Mouse (Mus musculus): ENCODE measurements around the gene Olfr643. TPM values are rescaled to one million over a fixed set of nuclear protein-coding genes. Genes with fewer than 3 reads are reported as not detected.

Olfr643 gene
- polyA plus RNA-seq, 1 experiment from 2014 or later = not detected

DNA sequence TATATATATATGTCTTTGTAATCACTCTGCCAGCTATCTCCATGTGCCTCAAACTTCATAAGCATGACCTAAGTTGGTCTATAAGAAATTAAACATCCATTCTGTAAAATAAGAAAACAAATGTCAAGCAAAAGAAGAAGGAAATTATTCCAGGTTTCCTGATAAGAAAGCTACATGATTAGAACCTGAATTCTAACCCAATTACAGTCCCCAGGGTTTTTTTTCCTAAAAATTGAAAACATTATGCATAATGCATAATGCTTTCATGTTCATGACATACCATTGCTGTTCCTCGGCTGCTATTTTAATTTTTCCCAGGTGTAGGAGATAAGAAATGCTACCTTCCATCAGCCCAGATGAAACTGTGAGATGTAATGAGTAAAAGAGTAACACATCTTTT is 51.8 kb downstream of the Olfr643 start, which contains the start of gene Olfr645:
TSS of gene Olfr645 (minus strand) at position 101 of the 400 bp plus-strand sequence.
- no peak for ATAC-seq (ENCODE audit: low FRiP score, low read depth)
- Histone ChIP-seq H3K4me1 (replicated peaks) (no peaks in the 10 kb centered on the region), H3K9me3 (no peaks in the 10 kb centered on the region), H3K9ac (no peak within 1 kb of the TSS), H3K4me2 (no peak within 1 kb of the TSS), H3K36me3 (no peaks in the 10 kb centered on the region), H3K27ac (replicated peaks) (no peak within 1 kb of the TSS), H3K27me3 (no peaks in the 10 kb centered on the region), H3K4me3 (no peak within 1 kb of the TSS)
- 70% methylated on average over 1 of the region's 1 CpGs for WGBS

DNA sequence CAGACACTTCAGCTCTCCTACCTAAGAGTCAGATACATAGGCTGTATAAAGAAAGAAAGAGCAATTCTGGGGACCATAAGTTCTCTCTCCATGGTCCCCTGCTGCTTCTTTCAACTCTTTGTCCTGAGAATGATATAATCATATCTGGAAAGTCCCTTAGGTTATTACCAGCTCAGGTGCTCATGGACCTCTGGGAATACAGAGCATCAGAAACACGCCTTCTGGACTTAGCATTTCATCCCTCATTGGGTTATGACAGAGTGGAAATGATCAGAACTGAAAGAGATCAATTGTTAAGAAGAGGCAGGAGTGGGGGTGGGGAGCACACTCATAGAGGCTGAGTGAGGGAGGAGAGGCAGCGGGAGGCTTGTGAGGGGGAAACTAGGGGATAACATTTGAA is 65.4 kb downstream of the Olfr643 start, which contains the start of gene Olfr644:
TSS of gene Olfr644 (minus strand) at position 101 of the 400 bp plus-strand sequence.
- no peak within 1 kb of the TSS for H3K9ac ChIP-seq
- H3K9me3 ChIP-seq = 0 out of 2 replicates have a peak, but pooled peaks cover 4% of the 10 kb centered on the region
- H3K4me3 ChIP-seq = no peak within 1 kb of the TSS
- 74% methylated on average over 2 of the region's 2 CpGs for WGBS
- no peak within 1 kb of the TSS for H3K27ac ChIP-seq (replicated peaks)
- no peaks in the 10 kb centered on the region for H3K4me1 ChIP-seq (replicated peaks)
- H3K27me3 ChIP-seq = no peaks in the 10 kb centered on the region
- H3K4me2 ChIP-seq = no peak within 1 kb of the TSS
- ATAC-seq (ENCODE audit: low FRiP score, low read depth) = no peak
- no peaks in the 10 kb centered on the region for H3K36me3 ChIP-seq

DNA sequence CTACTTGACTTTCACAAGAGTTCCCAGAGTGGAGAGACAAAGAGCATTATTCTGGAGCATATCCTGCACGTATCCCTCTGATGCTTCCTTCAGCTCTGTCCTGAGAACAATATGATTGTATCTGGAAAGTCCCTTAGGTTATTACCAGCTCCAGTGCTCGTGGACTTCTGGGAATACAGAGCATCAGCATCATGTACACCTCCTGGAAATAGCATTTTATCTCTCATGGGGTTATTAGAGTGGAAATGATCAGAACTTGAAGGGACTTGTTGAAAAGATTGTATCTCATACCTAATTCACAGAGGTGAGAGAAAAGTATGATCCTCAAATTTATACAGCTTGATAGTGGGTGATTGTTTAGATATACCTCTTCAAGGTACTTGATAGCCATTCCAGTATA is 75.9 kb downstream of the Olfr643 start, which contains the start of gene 4930516K23Rik:
TSS of gene 4930516K23Rik (minus strand) at position 101 of the 400 bp plus-strand sequence.
- Histone ChIP-seq H3K4me1 (replicated peaks) (no peaks in the 10 kb centered on the region), H3K9me3 (no peaks in the 10 kb centered on the region), H3K36me3 (no peaks in the 10 kb centered on the region), H3K4me2 (no peak within 1 kb of the TSS), H3K9ac (no peak within 1 kb of the TSS), H3K27me3 (no peaks in the 10 kb centered on the region), H3K27ac (replicated peaks) (no peak within 1 kb of the TSS), H3K4me3 (no peak within 1 kb of the TSS)
- ATAC-seq (ENCODE audit: low FRiP score, low read depth) = no peak
- 51% methylated on average over 2 of the region's 2 CpGs for WGBS

DNA sequence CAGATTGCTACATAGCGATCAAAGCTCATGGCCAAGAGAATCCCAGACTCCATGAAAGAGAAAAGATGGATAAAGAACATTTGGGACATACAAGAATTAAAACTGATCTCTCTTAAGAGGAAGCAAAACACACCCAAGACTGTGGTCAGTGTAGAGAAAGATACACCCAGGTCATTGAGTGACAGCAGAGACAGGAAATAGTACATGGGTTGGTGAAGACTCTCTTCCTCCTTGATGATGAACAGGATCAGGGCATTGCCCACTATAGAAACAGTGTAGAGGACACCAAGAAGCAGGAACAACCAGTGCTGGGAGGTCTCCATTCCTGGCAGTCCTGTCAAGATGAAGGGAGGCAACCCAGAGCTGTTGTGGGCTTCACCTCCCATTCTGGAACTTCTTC is 78.0 kb downstream of the Olfr643 start:
- no peak overlapping the region for H3K4me2 ChIP-seq
- H3K9ac ChIP-seq = no peak overlapping the region
- no peaks in the 10 kb centered on the region for H3K36me3 ChIP-seq
- WGBS = 95% methylated on average over 1 of the region's 1 CpGs
- H3K4me1 ChIP-seq (replicated peaks) = no peaks in the 10 kb centered on the region
- no peaks in the 10 kb centered on the region for H3K27me3 ChIP-seq
- H3K9me3 ChIP-seq = no peaks in the 10 kb centered on the region
- H3K4me3 ChIP-seq = no peak overlapping the region
- H3K27ac ChIP-seq (replicated peaks) = no peak overlapping the region
- ATAC-seq (ENCODE audit: low FRiP score, low read depth) = no peak

DNA sequence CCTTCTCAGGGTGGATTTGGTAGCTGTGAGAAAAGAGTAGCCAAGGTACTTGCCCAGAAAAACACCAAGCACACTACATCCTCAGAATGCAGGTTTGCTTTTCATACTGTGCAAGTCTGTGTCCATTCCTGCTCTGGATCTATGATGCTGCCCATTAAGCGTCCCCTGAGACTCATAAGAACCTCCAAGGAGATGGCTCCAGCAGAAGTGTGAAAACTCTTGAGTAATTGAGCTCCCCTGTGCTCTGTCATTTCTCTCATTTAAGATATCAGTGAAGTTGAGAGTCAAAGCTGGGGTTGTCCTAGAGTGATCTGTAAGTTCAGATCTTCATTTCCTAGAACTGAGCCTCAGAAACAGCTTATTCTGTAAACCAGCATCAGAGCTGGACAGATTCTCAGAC is 84.6 kb downstream of the Olfr643 start, which contains the start of gene Olfr642:
TSS of gene Olfr642 (minus strand) at position 101 of the 400 bp plus-strand sequence.
- no peaks in the 10 kb centered on the region for H3K36me3 ChIP-seq
- no peaks in the 10 kb centered on the region for H3K27me3 ChIP-seq
- no peak within 1 kb of the TSS for H3K4me2 ChIP-seq
- H3K9ac ChIP-seq = no peak within 1 kb of the TSS
- no peaks in the 10 kb centered on the region for H3K4me1 ChIP-seq (replicated peaks)
- ATAC-seq (ENCODE audit: low FRiP score, low read depth) = no peak
- H3K9me3 ChIP-seq = no peaks in the 10 kb centered on the region
- WGBS = 86% methylated on average over 1 of the region's 1 CpGs
- H3K27ac ChIP-seq (replicated peaks) = no peak within 1 kb of the TSS
- no peak within 1 kb of the TSS for H3K4me3 ChIP-seq

DNA sequence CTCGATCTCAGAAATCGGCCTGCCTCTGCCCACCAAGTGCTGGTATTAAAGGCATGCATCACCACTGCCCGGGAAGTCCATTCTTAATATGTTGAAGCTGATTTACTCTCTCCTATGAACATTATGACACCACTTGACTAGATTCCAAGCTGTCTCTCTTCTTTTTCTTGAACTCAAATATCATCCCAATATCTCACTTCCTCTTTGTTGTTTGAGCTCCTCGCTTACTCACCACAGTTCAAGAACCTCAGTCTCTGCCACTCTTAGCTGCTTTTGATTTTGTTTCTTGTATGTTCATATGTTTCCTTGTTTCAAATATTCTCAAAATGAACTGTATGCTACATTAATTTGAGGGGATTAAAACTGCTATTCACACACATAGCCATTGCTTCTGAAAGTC is 86.5 kb downstream of the Olfr643 start:
- no peak for ATAC-seq (ENCODE audit: low FRiP score, low read depth)
- Histone ChIP-seq H3K4me1 (replicated peaks) (no peaks in the 10 kb centered on the region), H3K27me3 (no peaks in the 10 kb centered on the region), H3K9ac (no peak overlapping the region), H3K9me3 (no peaks in the 10 kb centered on the region), H3K4me2 (no peak overlapping the region), H3K27ac (replicated peaks) (no peak overlapping the region), H3K36me3 (no peaks in the 10 kb centered on the region), H3K4me3 (no peak overlapping the region)
- WGBS = 90% methylated on average over 4 of the region's 4 CpGs

DNA sequence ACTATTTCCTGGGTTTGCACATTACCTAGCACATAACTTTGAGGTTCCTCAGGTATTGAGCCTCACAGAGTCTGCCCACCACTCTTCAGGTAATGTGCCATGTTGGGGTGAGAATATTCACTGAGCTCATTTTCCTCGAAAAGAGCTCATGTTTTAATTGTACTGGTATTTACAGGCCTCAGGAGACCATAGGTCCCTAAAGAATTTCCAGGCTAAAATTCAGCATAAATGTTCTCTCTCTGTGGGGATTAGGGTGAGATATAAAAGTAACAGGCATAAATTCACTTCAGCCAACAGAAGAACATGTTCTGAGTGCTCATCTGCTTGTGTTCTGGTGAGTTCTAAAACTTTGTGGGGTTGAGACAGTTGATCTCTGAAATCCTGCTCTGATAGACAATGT is 102.1 kb downstream of the Olfr643 start, which contains the start of gene Olfr641:
TSS of gene Olfr641 (plus strand) at position 301 of the 400 bp plus-strand sequence.
- 80% methylated on average over 1 of the region's 1 CpGs for WGBS
- Histone ChIP-seq H3K9me3 (no peaks in the 10 kb centered on the region), H3K4me2 (no peak within 1 kb of the TSS), H3K4me1 (replicated peaks) (no peaks in the 10 kb centered on the region), H3K36me3 (no peaks in the 10 kb centered on the region), H3K9ac (no peak within 1 kb of the TSS), H3K27ac (replicated peaks) (no peak within 1 kb of the TSS), H3K4me3 (no peak within 1 kb of the TSS), H3K27me3 (no peaks in the 10 kb centered on the region)
- ATAC-seq (ENCODE audit: low FRiP score, low read depth) = no peak

DNA sequence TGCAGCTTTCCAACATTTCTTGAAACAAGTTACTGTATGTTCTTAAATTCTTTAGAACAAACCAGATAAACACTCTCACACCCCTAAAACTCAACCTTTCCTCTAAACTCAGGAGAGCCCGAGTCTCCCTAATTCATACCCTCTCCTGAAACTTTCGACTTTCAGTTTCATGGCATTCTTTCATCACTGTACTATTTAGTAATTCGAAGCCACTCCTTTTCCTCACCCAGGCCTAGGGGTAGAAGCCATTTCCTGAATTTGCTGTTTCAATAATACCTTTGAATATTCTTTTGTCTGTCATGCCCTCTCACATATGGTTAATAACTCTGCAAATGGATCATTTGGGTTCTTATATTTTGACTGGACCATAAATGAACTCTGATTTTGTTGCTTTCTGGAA is 110.2 kb downstream of the Olfr643 start:
- Histone ChIP-seq H3K4me1 (replicated peaks) (no peaks in the 10 kb centered on the region), H3K9ac (no peak overlapping the region), H3K4me3 (no peak overlapping the region), H3K36me3 (no peaks in the 10 kb centered on the region), H3K27me3 (no peaks in the 10 kb centered on the region), H3K27ac (replicated peaks) (no peak overlapping the region), H3K9me3 (no peaks in the 10 kb centered on the region), H3K4me2 (no peak overlapping the region)
- no peak for ATAC-seq (ENCODE audit: low FRiP score, low read depth)
- WGBS = 81% methylated on average over 3 of the region's 3 CpGs

DNA sequence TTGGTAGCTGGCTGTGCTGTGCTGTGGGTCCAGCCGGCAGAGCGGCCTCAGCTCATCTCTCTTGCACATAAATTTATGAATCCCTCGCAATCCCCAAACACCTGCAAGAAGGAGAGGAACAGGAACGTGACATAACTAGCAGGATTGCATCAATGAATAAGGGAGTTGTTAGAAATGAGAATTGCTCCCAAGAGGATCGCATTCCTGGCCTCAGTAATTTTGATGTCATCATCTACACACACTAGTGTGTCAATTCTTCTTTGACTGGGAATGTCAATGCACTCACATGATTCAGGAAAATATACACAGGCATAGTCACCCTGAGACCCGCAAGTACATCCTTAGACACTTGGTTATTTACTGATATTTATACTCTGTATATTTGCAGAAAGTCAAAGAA is 111.7 kb downstream of the Olfr643 start, which contains the start of gene Olfr640:
TSS of gene Olfr640 (minus strand) at position 101 of the 400 bp plus-strand sequence.
- H3K4me1 ChIP-seq (replicated peaks) = no peaks in the 10 kb centered on the region
- H3K9me3 ChIP-seq = no peaks in the 10 kb centered on the region
- no peaks in the 10 kb centered on the region for H3K27me3 ChIP-seq
- ATAC-seq (ENCODE audit: low FRiP score, low read depth) = no peak
- no peak within 1 kb of the TSS for H3K9ac ChIP-seq
- 79% methylated on average over 6 of the region's 6 CpGs for WGBS
- H3K36me3 ChIP-seq = no peaks in the 10 kb centered on the region
- H3K4me3 ChIP-seq = no peak within 1 kb of the TSS
- H3K27ac ChIP-seq (replicated peaks) = no peak within 1 kb of the TSS
- no peak within 1 kb of the TSS for H3K4me2 ChIP-seq

DNA sequence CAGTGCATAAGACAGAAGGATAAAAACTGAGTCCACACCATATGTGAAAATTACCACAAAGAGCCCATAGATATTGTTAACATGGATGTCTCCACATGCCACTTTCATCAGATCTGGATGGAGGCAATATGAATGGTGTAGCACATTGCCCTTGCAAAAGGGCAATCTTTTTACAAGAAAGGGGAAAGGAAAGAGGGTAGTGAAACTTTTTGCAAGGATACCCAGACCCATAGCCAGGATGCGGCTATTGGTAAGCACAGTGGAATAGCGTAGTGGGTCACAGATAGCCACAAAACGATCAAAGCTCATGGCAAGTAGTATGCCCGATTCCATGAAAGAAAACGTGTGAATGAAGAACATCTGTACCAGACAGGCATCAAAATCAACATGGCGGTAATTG is 115.6 kb downstream of the Olfr643 start:
- ATAC-seq (ENCODE audit: low FRiP score, low read depth) = no peak
- Histone ChIP-seq H3K4me2 (no peak overlapping the region), H3K4me3 (no peak overlapping the region), H3K9ac (no peak overlapping the region), H3K9me3 (no peaks in the 10 kb centered on the region), H3K27me3 (no peaks in the 10 kb centered on the region), H3K27ac (replicated peaks) (no peak overlapping the region), H3K4me1 (replicated peaks) (no peaks in the 10 kb centered on the region), H3K36me3 (no peaks in the 10 kb centered on the region)
- WGBS = 94% methylated on average over 6 of the region's 6 CpGs

DNA sequence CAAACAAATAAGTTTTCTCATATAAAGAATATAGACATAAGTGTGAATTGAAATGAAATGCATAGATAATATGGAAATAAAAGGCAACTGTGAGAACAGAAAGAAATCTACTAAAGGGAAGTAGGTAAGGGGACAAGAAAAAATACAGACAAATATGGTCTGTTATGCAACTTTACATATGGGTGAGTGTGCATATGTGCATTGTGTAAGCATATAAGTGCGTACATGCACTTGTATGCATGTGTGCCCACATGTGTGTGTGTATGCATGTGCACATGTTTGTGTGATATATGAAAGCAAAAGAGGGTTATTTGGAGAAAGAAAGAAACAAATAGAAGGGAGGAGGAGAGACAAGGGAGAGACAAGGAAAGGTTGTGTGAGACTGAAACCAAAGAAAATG is 118.3 kb downstream of the Olfr643 start:
- H3K36me3 ChIP-seq = no peaks in the 10 kb centered on the region
- no peak overlapping the region for H3K4me3 ChIP-seq
- no peak overlapping the region for H3K9ac ChIP-seq
- H3K4me1 ChIP-seq (replicated peaks) = no peaks in the 10 kb centered on the region
- H3K27ac ChIP-seq (replicated peaks) = no peak overlapping the region
- H3K4me2 ChIP-seq = no peak overlapping the region
- H3K9me3 ChIP-seq = no peaks in the 10 kb centered on the region
- no peak for ATAC-seq (ENCODE audit: low FRiP score, low read depth)
- no peaks in the 10 kb centered on the region for H3K27me3 ChIP-seq
- 91% methylated on average over 1 of the region's 1 CpGs for WGBS

DNA sequence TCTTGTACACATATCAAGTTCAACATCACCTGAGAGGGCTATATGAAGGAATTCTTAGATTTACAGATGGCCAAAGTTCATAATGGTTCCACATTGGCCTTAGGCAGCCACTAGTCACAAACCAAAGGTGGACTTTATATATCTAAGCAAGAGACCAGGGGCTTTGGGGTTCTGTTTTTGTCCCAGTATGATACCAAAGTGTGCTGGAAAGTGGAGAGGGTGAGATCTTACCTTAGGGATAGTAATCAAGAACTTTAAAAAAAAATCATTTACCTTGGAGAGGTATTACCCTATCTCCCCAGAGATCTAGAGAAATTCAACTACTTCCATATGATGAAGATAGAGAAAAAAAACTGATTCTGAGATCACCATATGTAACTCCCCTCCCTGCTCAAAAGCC is 120.0 kb downstream of the Olfr643 start, which contains the start of gene Olfr639:
TSS of gene Olfr639 (minus strand) at position 101 of the 400 bp plus-strand sequence.
- no peak within 1 kb of the TSS for H3K4me3 ChIP-seq
- no peaks in the 10 kb centered on the region for H3K9me3 ChIP-seq
- ATAC-seq (ENCODE audit: low FRiP score, low read depth) = no peak

DNA sequence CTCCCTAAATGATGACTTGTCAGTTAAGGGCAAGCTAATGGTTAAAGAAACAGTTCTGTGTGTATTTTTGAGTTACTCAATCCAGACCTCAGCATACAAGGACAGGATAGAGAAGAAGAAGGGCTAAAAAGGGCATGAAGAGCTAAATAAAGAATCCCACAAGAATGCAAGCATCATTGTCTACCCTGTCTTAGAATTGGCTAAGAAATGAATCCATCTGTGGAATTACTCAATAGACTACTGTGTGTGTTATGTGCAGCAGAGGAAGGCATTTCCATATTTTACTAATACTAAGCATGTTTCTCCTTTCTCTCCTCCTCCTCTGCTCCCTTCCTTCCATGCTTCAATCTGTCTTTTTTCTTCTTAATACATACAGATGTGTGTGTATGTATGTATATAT is 138.1 kb downstream of the Olfr643 start:
- H3K36me3 ChIP-seq = no peaks in the 10 kb centered on the region
- no peaks in the 10 kb centered on the region for H3K27me3 ChIP-seq
- H3K4me3 ChIP-seq = no peak overlapping the region
- no peaks in the 10 kb centered on the region for H3K4me1 ChIP-seq (replicated peaks)
- H3K27ac ChIP-seq (replicated peaks) = no peak overlapping the region
- H3K9me3 ChIP-seq = no peaks in the 10 kb centered on the region
- no peak overlapping the region for H3K9ac ChIP-seq
- no peak overlapping the region for H3K4me2 ChIP-seq
- no peak for ATAC-seq (ENCODE audit: low FRiP score, low read depth)

More for the DNA sequence above, 120.0 kb downstream of the Olfr643 start, which contains the start of gene Olfr639:
- no peak within 1 kb of the TSS for H3K27ac ChIP-seq (replicated peaks)
- no peak within 1 kb of the TSS for H3K4me2 ChIP-seq
- no peak within 1 kb of the TSS for H3K9ac ChIP-seq
- no peaks in the 10 kb centered on the region for H3K4me1 ChIP-seq (replicated peaks)
- H3K27me3 ChIP-seq = no peaks in the 10 kb centered on the region
- no peaks in the 10 kb centered on the region for H3K36me3 ChIP-seq
